Mouse (Mus musculus) ovary, postnatal 10 days (tissue): ENCODE measurements around the gene Zfp941.
"Not testable (repeated sequence)": the region's sequence is repeated elsewhere in the genome, so short reads cannot be mapped to it uniquely, and the experiment has no call there.

ENCODE experiments used
- DNase-seq: peaks from one replicate; pipeline ENCODE4 v3.0.0; 2022; ENCODE audit warnings: low spot score

Zfp941 gene

DNA sequence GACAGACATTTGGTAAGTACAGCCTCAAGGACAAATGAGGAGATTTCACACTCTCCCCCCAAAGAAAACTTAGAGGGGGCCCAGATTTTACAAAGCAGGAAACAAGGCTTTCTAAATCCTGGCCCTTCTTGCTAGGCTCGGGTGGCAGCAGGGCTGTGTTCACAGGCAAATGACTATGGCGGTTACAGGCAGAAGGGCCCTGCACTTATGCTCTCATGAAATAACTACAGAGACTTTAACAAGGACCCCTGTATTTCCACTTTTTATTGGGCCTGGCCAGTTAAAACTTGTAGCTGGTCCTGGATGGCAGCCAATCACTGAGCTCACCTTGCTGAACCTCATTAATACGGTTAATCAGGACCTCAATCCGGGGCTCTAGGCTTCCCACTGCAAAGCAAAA lies 41.4 kb downstream of the Zfp941 start:
- DNase-seq = no peak

DNA sequence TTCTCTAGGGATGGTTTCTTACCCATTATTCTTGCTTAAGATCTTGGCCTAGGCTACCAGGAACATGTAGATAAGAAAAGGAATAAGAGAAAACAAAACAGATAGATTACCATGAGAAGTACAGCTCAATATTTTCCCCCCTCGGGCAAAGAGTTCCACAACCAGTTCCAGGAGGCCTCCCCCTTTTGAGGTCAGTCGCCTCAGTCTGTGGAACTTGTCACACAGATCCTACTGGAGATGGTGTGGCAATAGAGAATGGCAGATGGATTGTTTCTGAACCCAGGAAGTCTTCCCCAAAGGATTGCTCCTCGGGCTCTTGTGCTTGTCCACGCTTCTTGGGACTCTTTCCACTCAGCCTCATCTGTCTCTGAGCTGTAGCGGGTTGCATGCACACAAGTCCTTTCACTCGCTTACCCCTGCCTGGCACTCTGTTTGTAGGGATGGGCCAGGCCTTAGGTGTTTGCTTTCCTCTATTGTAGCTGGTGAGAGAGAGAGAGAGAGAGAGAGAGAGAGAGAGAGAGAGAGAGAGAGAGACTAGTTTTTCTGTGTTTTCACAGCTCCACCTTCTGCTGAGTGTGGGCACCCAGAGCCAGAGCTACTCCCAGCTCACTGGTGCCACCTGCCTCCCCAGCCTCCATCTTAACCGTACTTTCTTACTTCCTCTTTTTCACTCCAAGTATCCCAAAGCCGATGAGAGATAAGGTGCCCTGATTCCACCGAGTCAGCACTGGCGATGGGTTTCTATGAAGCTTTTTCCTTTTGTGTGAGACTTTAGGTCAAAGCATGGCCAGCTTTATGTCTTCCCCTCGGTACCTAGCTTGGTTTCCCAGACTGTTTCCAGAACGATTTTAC lies 55.9 kb downstream of the Zfp941 start:
- no peak for DNase-seq

DNA sequence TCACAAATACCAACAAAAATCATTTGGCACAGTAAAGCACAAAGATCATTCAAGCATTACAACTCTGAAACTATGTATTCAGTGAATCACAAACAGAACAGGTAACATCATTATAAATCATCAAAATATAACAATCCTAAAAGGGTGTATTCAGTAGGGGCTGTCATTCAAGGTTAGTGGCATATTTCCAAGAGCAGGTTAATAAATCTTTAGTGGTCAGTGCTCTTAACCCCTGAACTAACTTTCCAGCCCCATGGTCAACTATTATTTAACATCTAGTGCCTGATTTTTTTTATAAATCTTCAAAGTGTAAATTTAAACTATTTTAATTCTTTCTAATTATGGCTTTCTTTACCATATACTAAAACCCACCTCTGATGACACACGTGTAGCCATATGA lies 56.6 kb downstream of the Zfp941 start:
- DNase-seq = not testable (repeated sequence)

DNA sequence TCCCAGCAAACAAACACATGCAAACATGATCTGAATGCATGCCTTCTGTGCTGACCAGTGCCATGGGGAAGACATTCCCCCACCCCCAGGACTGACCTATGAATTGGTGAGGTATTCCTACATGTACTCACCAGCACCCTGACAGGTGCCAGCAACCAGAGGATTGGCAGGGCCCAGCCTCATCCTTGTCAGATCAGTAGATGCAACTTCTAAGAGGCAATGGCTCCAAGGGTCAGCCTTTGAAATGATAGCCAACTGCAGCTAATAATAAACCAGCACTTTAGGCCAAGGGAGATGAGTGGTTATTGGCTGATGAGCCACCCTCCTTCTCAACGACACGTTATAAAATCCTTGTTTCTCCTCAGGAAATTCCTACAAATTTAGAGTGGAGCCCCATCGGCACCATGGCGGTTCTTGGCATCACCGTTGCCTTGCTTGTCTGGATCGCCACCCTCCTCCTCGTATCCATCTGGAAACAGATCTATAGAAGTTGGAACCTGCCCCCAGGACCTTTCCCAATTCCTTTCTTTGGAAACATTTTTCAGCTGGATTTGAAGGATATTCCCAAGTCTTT lies 58.4 kb downstream of the Zfp941 start, which contains the start of gene Cyp2e1:
Gene Cyp2e1, plus strand, starts transcription at position 293 of the 574 bp plus-strand sequence.
- no peak for DNase-seq

DNA sequence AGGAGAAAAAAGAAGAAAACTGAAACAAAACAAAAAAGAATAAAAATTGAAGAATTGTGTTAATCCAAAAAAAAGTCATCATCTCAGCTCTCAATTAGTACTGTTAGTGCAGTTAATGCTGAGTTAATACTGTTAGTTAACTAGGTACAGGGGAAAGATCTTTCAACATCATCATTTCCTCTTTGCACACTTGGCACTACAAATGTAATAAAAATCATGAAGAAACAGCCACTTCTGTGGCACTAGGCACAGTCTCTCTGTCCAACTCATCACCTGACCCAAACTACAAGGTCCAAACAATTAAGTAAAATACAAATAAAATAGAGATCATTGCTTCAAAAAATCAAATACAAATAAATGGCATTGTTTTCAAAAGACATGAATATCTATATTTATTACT lies 61.3 kb downstream of the Zfp941 start:
- DNase-seq = no peak
